Mouse (Mus musculus) urinary bladder, postnatal 10 days (tissue): ENCODE measurements at regions not wholly inside any gene's neighbourhood (a gene's known extent, or its start where the extent isn't known, plus 50 kb on each side); places are given as distances from the start of the nearest gene placed in this dataset.

Source experiments
- DNase-seq: peaks from one replicate; pipeline ENCODE4 v3.0.0; 2022; ENCODE audit warnings: low spot score

DNA sequence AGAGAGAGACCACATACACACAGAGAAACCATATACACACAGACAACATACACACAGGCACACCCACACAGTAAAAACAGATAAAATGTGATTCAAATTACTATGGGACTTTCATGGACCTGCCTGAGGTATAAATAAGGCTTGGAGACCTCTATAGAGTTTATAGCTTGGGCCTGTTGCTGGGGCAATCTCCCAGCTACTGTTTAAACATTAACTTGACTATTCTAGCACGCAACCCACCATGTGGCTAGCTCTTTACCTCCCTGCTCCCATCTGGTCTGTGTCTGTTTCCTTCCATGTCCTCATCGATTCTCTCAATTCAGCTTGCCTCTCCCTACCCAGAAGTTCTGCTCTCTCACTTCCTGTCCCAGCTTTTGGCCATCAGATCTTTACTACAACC, 350.5 kb upstream of the Hs6st1 start:
- DNase-seq: no peak

DNA sequence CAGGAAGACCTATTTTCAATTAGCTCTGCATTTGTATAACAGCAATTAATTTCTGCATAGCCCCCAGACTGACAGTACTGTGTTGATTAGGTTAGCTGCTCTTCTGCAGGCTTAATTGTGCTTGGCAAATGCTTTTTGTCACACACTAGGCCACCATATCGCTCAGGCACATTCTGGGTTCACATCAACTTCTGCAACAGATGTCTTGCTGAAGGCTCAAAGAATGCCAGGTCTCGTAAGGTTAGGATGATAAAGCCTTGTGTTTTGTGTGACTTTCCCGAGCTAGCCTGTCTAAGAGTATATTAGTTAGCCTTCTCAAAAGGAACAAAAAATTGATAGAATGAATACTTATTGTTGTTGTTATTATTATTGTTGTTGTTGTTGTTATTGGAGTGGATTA, 348.1 kb upstream of the Hs6st1 start:
- DNase-seq: no peak

DNA sequence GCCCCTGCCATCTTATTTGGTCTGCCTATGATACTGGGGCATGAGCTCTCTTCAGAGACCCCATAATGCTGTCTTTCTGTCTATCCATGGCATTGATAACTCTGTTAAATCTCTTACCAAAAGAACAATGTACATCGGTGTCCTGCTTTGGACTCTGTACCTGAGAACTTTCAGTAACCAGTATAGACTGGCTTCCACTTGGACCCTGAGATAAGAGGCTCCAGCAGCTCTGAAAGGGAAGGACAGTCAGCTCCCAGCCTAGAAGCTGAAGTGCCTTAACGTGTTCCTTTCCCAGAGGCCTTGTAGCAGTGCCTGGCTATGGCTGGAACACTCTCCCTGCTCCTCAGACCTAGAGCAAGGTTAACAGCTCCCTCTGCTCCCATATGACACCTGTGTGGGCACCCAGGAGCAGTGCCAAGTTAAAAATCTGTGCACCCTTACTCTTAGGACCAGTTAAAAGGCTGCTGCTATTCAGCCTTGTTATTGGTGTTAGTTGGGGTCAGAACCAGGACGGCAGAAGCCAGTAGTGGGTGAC, 343.8 kb upstream of the Hs6st1 start:
- no peak for DNase-seq

DNA sequence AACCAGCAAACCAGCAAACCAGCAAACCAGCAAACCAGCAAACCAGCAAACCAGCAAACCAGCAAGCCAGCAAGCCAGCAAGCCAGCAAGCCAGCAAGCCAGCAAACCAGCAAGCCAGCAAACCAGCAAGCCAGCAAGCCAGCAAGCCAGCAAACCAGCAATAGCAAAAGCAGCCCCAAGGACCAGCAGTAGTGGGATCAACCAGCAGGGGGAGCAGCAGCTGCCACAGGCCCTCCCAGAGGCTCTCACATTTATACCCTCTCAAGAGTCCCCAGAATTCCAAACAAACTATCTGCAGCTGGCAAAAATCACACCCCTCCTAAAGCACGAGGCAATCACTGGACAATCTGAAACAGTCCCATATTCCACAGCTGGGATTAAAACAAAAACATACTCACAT, 341.6 kb upstream of the Hs6st1 start:
- DNase-seq: no peak

DNA sequence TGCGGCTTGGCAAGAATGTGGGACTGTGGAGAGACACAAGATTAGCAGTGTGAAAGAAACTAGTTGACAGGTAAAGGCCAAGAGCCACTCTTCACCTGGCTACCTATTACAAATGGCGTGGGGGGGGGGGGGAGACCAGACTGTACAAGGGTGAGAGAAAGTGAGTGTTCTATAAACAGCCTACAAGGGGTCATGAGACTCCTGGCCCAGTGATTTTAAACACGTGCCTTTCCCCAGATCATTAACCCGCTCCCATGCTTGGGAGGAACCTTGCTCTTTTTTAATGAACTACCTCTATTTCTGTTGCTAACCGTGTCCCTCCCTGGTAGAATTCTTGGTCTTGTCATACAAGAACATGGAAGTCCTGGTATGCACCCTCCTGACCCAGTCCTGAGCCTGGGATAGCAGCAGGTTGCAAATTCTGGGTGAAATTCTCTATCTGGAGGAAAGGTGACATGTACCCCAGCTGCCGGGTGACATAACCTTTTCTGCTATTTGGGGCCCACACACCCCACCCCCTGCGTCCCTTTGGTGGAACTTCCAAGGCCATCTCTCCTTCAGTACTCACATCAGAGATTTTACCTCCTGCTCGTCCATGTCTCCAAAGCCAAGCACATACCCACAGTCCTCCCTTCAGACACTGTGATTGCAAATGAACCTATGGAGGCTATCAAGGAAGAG, 340.8 kb upstream of the Hs6st1 start:
- DNase-seq: no peak

DNA sequence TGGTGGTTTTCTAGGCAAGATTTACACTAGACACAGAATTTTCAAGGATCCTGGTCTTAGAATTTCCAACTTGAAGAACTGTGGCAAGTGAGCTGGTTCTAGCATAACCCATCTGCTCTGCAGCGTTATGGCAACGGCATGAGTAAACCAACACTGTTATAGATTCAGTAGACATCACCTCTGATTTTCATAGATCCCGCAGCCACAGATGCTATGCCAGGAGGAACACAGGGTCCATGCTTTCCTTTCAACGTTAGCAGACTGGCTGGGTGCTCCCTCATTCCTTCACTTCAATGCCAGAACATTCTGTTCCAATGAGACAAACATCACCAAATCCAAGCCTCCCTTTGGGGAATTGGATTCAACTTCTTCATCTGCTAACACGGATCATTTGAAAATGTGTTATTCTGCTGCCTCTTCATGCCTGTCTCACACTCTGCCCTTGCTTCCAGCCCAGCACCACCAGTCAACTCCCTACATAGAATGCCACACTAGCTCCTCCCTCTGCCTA, 338.4 kb upstream of the Hs6st1 start:
- no peak for DNase-seq

DNA sequence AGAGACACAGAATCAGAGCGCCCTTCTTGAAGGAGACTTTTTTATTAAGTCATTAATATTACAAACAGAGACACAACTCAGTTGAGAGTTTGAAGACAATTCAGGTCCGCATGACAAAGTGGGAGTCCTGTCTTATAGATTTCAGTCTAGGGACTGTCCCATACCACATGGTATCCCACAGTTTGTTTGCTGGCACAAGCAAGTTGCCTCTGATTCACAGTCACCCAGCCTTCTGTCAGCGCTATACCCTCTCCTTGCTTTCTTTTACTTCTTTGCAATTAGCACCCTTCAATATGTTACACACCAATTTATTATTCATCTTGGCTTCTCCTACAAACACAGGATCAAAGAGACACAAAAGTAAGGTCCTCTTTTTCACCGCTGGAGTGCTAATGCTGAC, 337.9 kb upstream of the Hs6st1 start:
- DNase-seq: no peak

DNA sequence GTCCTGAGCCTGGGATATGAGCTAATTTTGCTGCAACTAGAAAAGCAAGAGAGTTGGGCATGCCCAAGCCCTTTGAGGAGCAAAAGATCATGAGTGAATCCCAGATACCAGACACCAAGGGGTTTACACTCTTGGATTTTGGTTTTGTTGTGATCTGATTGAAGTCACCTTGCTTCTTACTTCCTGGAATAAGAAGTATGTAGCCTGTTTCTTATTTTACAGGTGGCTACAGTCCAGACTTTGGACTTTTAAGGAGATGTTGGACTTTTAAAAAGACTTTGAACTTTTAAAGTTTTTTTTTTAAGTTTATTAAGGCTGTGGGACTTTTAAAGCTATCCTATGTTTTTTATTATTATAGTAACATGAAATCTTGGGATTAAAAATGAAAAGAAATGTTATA, 332.0 kb upstream of the Hs6st1 start:
- DNase-seq: no peak

DNA sequence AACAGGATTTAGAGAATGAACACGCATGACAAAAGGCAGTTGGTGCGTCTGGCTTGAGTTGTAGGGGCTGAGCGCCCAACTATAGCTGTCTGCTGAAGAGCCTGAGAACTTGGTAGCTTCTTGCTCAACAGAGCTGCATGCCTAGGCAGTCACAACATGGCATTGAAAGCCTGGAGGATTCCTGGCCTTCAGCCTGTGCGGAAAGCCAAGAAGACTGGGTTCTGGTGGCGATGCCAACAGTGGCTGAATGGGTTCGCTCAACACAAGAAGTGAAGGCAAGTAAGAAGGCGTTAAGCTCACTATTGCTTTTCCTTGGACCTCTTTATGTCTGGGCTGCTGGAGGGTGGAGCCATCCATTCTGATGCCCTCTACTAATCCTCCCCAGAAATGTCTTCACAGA, 318.6 kb upstream of the Hs6st1 start:
- no peak for DNase-seq

DNA sequence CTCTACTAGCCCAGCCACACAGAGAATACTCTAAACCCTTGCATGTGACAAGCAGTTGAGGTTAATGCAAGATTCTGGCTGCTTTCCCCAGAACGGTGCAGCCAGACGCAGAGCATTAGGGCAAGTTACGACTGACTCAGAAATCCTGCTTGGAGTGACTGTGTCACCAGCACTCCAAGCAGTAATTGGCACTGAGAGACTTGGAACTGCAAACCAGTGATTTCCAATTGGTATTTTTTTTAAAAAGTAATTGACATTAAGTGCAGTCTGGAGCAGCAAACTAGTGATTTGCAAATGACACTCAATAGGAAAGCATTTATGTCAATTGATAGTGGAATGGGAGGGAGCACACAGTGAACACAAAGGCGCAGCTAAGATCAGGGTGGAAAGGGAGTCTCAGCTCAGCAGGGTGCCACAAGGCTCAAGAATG, 318.1 kb upstream of the Hs6st1 start:
- no peak for DNase-seq

DNA sequence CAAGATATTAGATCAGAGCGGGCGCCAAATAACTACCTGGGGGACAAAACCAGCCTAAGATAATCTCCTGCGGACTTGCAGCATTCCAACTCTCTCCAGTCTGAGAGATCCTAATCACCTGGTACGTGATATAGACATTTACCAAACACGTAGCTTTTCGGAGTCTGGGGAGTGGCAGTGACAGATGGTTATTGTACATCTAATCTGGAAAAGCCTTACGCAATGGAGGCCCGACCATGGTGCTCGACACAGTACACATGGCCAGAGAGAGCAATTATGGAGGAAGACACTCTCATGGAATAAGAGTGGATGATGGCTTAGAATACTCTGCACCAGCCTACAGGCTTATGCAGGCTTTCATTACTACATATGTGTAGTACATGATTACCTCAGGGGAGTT, 315.6 kb upstream of the Hs6st1 start:
- DNase-seq: no peak

DNA sequence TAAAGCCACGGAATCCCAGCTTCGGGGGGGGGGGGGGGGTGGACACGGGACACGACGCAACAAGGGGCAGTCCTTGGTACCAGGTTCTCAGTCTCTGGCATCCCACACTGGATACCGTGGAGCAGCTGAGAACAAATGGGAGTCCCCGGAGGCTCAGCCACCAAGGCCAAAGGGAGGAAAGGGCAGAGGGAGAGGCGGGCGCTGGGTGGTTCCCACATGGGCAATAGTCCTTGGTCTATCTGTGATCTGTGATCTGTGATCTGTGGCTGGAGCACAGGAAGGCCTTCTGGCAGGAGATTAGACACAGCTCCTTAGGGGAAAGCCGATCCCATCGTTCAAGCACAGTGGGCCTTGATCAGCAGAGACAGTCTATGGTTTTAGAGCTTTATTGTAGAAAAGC, 314.0 kb upstream of the Hs6st1 start:
- no peak for DNase-seq

DNA sequence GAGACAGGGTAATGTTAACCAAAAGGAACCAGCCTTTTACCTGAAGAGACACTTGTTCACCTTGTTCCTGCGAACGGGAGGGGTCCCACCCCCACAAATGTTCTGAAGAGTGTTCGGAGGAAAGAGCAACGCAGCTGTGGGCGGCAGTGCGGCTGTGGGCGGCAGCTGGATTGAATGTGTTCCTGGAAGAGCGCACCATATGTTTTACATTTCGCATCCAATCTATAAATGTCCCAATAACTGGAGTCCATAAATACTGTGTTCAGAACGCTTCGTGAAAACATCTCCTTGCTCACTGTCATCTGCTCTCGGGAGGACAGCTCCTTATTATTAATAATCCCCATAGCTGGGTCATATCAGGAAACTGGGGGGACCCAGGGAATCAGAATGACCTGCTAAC, 309.2 kb upstream of the Hs6st1 start:
- DNase-seq: no peak

DNA sequence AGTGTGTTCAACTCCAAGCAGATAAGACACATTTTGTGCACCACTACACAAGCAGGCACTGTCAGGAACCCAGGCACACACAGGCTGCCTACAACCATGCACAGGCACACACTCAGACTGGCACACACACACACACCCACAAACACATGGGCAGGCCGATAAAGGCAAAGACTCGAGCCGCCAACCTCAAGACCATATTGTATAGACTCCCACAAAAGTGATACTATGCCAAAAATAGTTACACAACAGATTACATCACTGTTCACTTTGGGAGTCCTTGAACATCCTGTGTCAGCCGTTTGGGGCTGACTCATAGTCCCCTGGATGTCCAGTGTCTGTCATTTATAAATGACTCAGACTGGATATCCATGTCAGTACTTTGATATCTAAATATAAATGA, 308.6 kb upstream of the Hs6st1 start:
- DNase-seq: no peak

DNA sequence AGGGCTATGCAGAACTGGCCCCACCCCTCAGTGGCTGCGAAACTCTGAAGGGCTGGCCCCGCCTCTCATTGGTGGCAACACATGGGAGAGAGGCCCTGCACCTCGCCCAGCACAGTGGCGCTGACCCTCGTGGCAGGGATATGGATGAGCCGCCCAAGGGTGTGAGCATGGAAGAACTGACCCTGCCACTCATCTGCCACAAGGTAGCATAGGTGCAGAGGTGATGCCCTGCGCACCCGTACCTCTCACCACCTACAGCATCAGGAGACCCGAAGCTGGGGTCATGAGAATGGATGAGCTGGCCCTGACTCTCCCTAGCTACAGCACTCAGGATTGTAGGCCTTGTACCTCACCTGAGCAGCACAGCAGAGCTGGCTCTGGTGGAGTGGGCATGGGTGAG, 305.1 kb upstream of the Hs6st1 start:
- DNase-seq: no peak

DNA sequence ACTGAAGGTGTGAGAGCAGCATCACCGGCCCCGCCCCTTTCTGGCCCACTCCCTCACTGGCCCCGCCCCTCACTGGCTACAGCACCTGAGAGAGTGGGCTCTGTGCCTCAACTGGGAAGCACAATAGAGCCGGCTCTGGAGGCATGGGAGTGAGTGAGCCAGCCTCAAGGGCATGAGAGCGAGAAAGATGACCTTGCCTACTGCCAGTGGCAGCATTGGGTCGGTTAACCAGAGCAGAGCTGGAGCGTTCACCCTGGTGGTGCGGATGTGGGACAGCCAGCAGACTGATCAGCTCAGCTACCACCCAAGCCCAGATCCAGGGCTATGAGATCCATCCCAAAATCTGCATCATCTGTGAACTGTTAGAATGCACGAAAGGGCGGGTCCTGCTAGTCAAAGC, 304.7 kb upstream of the Hs6st1 start:
- DNase-seq: no peak

DNA sequence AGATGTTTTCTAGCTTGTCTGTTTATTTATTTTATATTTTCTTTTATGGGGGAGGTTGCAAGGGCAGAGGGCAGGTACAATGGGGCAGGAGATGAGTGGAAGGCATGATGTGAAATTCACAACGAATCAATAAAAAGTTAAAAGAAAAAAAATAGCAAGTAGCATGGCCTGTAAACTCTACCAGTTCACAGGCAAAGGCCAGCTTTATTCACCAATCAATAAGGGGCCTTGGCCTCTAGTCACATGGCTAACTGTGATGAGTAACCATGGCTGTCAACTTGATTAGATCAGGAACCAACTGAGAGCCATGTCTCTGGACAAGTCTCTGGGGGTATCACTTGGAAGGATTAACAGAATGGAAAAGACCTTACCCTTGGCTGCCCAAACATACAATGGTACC, 304.1 kb upstream of the Hs6st1 start:
- no peak for DNase-seq

DNA sequence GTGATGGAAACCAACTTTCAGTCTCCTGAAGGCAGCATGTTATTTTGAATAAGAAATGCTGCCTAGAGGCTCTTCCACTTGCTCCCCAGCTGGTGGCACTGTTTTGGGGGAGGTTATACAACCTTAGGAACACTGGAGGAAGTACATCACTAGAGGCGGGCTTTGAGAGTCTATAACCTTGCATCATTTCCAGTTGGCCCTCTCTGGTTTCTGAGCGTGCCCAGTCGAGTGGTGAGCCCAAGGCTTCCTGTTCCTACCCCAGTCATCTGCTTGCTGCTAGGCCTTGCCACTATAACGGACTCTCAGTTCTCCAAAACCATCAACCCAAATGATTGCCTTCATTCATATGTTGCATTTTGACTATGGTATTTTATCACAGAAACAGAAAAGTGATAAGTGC, 302.5 kb upstream of the Hs6st1 start:
- DNase-seq: no peak

DNA sequence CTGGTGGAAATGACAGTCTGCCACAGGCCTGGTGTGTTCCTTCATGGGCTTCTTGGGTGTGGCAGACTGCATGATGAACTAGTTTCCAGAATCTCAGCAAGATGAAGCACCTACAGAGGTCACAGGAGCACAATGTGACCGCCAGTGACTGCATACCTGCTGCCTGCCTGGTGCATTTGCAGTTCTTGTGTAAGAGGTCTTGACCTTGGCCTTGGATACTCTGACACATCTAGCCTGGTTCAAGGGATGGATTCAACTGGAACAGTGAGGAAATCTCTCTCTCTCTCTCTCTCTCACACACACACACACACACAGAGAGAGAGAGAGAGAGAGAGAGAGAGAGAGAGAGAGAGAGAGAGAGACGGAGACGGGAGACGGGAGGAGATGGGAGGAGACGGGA, 301.9 kb upstream of the Hs6st1 start:
- no peak for DNase-seq

DNA sequence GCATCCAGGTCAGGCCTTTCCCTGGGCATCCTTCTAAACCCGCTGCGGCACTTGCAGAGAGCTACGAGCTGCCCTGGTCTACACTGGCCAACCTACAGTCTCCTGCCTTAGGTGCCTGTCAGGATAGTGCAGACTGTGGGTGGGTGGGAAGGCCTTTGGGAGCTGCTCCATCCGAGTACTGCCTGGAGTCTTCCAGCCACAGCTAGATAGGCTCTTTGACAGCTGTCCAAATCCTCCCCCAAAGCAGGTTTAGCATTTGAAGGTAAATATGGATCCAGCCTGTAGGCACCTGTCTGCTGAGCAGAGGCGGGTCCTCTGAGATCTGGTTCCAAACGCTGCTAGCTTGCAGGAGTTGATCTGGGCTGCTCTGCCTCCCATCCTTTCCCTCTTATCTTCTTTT, 295.6 kb upstream of the Hs6st1 start:
- DNase-seq: no peak

DNA sequence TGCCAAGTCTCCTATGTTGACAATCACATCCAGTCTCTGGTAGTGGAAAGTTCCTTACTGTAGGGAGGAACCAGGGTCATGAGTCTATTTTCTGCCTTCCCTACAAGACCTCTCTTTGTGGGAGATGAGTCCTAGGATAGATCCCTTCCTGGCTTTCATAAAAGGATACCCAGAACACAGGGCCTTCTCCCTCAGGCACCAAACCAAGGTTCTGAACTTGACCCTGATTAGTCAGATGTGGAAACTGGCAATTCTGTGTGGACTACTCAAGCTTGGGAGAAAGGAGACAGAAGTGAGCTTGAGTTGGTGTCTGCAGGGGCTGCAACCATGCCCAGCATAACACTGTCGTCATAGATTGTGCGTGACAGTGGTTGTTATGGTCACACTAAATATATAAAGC, 293.6 kb upstream of the Hs6st1 start:
- no peak for DNase-seq

DNA sequence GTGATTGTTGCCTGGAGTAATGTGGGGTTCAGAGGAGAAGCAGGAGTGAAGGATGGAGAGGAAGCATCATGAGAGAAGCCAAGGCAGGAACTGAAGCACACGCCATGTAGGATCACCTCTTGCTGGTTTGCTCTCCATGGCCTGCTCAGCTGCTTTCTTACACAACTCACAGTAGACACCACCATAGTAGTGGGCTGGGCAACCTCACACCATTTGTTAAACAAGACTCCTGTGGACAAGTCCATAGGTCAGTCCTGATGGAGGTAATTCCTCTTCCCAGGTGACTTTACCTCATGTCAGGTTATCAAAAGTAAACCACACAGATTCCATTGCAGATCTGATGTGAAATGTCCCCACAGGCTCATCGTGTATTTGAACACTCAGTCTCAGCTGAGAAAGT, 285.5 kb upstream of the Hs6st1 start:
- no peak for DNase-seq

DNA sequence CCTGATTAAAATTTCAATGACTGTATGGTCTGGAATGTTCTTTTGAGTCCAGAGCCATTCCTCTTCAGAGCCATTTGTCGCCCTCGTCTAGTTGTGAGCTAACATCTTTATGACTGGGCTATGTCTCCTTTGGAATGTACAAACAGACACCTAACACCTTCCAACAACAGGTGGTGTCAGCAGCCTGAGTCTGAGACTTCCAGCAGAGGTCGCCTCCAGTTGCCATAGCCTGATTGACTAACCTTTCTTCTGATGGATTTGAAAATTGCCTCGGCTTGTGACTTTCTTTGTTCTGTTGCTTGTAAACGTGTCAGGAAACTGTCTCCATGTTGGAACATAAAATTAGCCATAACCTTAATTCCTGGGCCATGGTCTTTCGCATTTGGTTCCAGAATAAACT, 284.8 kb upstream of the Hs6st1 start:
- no peak for DNase-seq

DNA sequence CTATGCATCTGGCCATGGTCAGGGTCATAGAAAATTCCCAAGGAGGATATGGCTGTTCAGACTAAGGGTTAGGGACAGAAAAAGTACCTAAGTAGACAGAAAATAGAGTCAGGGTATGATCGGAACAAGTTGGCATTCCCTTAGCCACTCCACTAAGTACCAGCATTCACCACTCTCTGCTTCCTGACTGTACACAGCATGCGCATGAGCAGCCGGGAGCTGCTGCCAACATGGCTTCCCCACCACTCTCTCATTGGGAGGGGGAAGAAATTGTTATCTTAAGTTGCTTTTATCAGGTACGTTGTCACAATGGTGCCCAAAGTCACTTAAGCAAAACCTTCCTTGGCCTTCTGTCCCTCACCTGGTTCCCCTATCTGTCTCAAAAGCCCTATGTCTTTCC, 282.0 kb upstream of the Hs6st1 start:
- DNase-seq: no peak
